Mouse (Mus musculus) liver, embryonic 14.5 days (tissue): ENCODE data around the gene Frrs1l.
A peak's percentile ranks its signal among the peaks of the same experiment; 100 is the strongest.

ENCODE experiments used
- CTCF ChIP-seq: IDR thresholded peaks from 2 replicates; pipeline ENCODE4 v1.5.1; 2016; ENCODE audit warnings: antibody characterized with exemption, low read depth, control low read depth
- EP300 ChIP-seq: IDR thresholded peaks from 2 replicates; pipeline ENCODE4 v1.6.1; 2016; ENCODE audit warnings: antibody characterized with exemption, low read depth

DNA sequence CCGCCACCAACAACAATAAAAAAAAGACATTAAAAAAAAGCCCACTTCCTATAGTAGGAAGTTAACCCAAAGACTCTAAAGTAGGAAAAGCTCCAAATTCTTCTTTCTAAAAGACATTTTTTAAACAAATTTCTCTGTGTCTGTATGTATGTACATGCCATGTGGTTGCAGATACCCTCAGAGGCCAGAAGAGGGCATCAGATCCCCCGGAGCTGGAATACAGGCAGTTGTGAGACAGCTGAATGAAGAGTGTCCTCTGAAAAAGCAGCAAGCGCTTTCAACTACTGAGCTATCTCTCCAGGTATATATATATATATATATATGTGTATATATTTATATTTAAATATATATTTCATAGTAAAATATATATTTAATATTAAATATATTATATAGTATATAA lies 31.1 kb upstream of the Frrs1l start:
- peak; percentile 26 for TF ChIP-seq CTCF
- TF ChIP-seq EP300: no peak
